Mouse (Mus musculus) urinary bladder, adult 18-20 months (tissue): ENCODE data around the gene Me3.
A peak's percentile ranks its signal among the peaks of the same experiment; 100 is the strongest.

Source experiments
- DNase-seq, 2 experiments: peaks; one replicate each; pipeline ENCODE4 v3.0.0; 2022; ENCODE audit warnings: low spot score in 2 of 2, mixed read lengths in 2 of 2

Gene Me3

DNA sequence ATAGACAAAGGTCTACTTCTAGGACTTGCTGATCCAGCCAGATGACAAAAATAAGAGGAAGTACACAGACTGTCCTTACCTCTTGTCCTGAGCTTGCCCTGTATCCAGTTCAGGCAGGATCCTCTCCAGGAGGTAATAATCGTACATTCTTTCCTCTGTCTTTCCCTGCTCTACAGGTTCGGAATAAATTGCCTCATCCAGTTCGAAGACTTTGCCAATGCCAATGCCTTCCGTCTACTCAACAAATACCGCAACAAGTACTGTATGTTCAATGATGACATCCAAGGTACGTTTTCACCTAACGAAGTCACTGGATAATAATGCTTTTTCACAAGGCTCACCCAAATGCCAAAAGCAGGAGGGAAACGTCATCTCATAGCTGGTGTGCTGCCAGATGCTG is 201.3 kb downstream of the Me3 start:
- no peak for DNase-seq

DNA sequence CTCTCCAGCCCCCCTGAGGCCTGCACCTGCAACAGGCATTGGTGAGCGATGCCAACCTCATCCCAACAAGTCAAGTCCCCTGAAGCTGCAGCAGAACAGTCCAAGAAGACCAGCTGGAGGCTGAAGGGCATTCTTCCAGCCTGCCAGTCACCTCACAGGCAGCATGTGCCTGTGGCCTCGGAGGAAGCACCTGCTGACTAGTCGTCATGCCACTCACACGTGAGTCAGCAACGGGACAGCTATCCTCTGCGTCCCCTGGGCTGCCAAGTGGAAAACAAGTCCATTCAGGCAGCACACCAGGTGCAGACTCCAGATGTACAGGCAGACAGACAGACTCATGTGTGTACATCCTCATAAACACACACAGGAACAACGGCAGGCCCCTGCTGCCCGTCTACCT is 203.4 kb downstream of the Me3 start:
- no peak for DNase-seq

DNA sequence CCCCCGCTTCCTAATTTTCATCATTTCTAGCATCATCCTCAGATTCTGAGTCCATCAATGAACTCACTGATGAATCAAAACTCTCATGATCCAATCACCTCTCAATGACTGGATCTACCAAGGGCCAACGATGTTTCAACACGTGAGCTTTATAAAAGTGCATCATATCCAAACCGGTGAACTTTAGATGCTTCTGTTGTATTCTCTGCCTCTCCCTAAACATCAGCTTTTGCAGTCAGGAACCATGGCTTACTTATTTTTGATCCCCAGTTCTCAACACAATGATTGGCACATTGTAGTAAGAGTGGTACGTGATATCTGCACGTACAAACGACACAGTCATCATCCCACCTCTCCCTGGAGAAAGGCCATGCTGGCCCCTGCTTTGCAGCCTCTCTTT is 204.5 kb downstream of the Me3 start:
- no peak for DNase-seq

DNA sequence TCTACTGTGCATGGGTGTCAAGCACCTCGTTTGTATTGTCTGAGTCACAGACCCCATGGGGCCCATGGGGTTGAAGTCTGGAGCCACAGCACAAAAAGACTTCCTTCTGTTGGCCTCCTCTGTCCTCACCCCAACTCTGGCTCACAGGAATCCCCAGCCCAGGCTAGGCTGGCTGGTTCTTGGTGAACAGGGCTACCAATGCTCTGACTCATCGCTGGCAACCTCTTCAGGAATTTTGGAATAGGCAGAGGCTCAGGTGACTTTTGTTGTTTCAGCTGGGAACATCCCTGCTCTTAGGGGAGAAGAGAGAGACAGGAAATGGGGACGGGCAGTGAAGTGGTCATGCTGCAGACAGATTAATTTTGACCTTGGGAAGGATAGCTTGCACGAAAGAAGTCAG is 205.6 kb downstream of the Me3 start:
- DNase-seq = peak in 1 of 2 experiments; percentile 24

DNA sequence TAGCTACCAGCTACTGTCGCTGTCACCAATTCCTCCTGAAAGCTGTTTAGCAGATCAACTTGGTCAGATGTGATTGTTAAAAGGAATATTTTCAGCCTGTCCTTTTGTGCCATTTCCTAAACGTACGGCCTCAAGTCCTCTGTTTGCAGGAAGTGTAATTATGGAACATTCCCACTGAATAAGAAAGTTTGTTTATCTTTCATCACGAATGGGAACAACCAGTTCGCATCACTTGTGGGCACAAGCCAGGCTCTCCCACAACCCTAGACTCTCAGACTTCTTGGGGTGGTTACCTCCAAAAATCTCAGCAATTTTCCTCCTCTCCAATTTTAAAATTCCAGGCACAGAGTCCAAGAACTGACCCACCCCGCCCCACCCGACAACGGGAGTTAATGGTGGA is 207.5 kb downstream of the Me3 start:
- DNase-seq = no peak

DNA sequence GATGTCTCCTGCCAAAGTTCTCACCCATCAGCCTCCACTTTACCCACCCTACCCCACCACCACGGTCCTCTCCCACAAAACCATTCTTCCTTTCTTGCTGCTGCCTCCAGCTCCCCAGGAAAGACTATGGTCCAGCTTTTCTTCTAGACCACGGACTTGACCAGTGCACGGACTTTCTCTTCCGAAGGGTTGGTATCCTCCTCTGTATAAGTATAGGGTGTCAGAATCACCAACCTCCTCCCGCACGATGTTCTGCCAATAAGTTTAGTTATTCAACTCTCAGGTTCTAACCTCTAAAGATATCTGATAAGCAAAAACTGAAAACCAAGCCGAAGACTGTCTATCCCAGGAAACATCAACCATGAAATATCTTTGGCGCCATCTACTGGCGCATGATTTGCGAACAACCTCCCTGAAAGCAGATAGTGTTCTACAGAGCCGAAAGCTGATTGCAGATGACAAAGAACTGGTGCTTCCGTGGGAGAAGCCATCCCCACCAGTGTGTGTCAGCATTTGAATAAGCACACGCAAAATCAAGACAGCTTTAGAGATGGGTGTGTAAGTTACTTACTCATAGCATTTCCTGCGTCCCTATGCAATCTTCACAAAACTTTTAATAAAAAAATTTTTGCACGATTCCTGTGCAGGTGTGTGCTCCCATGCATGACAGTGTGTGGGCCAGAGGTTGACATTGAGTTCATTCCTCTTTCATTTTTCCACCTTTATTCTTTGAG is 209.6 kb downstream of the Me3 start:
- DNase-seq = peak; percentile 57 to 68

DNA sequence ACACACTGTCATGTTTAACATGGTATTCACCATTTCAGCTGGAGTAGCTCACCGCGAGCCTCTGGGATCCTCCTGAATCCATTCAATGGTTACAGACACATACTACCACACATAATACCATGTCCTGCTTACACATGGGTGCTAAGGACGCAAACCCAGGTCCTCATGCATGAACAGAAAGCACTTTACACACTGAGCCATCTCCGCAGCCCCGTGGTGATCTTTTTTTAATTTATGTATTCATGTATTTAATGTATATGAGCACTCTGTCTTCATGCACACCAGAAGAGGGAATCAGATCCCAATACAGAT is 210.2 kb downstream of the Me3 start:
- no peak for DNase-seq

DNA sequence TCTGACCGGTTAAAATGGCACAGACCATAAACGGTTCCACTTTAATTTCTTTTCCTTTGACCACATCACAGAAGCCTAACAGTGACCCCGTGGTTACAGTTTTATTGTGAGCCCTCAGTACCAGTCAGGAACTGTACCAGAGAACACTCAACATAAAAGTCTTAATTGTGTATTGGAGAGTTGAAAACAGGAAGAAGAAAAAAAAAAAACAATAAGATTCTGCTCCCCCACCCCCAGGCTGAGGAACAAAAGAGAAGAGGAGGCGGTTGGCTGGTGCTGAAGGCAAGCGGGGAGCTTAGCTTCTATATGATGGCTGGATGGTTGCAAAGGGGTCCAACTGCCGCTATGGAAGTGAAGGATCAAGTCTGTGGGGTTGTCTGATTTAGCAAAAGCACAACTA is 210.9 kb downstream of the Me3 start:
- no peak for DNase-seq

DNA sequence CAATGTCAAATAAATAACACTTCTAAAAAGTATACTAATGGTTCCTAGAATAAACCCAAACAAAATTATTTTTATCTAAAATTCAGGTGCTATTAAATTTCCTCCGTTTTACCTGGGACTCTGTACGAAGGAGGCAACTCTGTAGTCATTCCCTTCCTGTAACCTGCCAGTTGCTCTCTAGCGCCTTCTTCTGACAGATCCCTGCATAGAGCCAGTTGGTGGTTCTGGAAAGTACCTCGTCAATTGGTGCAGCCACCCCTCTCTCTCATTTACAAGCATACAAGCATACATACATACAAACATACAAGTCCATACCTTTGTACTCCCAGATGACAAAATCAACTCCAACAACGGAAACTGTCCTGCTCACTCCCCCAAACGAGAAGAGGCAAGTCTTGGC is 211.3 kb downstream of the Me3 start:
- peak in 1 of 2 experiments; percentile 31 for DNase-seq

DNA sequence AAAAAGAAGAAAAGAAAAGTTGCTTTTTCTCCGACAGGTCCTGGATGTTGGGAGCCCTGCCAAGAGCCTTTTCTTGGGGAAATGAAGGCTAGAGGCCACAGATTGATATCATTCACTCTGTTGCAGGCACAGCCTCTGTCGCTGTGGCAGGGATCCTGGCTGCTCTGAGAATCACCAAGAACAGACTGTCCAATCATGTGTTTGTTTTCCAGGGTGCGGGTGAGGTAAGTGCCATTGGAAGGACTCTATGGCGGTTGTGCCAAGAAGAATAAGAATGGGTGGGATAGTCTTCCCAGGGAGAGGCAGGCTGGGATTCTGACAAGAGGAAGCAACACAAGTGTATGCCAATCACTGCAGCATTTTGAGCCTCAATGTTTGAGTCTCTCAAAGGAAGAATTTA is 213.5 kb downstream of the Me3 start:
- no peak for DNase-seq

DNA sequence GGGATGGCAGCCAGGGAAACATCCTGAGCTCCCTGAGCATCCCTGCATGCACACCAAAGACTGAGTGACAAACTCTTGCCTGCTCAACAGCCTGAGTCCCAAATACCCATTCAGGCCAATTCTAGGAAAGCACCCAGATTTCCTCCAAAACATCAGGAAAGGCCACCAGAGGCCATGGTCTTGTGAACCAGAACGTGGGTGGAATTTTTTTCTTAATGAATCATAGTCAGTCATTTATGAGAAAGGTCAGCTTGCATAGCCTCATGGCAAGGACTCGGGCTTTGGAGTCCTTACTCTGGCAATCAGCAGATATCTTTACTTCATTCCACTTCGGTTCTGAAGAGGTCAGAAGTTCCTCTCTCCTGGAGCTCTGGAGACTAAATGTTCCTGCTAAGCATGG is 218.3 kb downstream of the Me3 start:
- DNase-seq = no peak

DNA sequence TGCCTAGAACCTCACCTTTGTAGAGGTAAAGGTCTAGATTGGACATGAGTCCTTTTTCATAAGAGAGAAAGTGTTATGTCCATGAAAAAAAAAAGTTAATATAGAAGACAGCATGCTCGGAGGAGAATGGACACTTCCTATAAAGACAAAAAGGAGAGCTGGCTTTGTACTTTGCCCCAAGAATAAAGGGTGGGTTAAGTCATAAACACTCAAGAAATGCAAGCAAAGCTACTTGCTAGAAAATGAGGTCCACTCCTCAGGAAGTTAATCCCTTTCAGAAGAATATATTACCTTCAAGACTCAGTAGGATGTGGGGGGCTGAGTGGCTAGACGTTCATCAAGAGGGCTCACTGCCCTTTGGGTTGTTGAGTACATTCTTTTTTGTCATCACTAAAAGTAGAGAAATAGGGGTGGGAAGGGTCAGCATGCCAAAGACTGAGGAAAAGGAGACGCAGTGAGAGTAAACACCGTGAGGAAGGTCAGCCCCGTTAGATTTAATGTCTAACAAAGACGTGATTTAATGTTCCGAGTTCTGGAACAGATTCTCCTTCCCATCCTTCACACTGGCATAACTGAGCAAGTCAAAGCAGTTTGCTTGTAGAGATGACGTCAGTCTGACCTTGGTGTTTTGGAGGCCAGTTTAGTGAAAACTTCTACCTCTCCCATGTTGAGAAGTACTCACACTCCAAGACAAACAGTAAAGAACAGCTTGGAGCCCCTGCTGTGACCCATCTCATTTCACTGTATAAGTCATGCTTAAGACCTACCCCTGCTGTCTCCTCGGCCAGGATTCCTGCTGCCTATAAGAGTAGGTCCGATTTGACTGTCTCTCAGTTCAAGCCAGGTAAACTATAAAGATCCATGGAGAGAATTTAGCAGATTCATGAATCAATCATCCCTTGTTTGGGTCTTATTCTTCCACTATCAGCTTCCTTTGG is 220.2 kb downstream of the Me3 start:
- no peak for DNase-seq

DNA sequence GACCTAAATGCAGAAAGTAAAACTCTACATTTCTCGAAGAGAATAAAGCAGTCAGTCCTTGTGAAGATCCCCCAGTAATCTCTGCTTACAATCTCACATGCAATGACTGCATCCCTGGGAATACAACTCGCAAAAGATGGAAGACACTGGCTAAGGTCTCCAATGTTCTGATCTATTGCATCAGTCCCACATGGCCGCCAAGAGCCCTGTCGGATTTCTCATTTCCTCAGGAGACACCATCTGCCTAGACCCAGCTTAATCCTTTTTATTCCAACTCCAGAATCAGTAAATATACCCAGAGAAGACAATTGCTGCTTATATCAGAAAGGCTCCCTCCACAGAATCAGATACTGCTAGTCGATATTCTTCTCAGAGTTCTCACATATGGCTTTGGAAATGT is 220.9 kb downstream of the Me3 start:
- DNase-seq = no peak

DNA sequence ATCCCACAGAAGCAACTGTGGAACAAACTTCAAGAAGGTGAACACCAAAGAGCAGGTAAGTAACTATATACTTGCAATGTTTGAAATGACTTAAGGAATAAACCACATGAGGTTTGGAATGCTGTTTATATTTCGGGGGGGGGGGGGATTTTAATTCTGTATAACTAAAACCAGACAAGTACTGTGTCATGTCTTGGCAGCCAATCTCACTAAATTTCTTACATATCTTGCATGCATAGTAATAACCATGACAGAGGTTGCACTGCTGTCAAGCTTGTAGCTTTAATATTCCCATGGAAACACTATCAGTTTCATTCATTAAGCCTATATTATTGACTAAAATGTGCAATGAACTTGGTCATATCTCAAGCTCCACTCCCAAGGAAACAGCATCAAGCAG is 223.0 kb downstream of the Me3 start:
- no peak for DNase-seq

DNA sequence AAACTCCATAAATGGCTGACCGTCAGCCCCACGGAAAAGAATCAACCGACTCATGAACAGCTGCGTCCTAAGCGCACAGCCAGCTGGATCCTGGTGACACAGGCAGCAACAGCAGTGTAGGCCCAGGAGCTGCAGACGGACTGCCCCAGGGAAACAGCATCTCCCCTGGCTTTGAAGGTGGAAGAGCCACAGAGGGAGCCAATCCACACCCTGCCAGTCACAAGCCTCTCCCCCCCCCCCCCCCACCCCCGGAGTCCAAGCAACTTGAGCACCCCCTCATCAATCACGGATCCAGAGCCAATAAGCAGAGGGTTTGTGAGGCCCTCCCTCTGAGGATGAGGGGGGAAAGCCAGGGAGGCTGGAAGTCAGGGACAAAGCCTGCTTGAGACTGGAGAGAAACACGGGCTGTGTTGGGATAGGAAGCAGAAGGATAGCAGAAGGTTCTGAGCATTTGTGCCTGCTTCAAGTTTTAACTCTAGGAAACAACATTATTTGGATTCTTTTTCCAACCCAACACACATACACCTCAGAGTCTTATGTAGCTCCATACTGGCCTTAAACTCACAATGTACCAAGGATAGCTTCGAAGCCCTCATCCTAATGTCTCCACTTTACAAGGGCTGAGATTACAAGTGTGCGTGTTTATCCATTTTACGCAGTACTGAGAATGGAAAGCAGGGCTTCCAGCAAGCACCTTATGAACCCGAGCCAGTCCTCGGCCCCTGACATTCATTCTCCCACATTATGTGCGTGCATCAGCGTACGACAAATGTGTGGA is 224.4 kb downstream of the Me3 start:
- DNase-seq = no peak

DNA sequence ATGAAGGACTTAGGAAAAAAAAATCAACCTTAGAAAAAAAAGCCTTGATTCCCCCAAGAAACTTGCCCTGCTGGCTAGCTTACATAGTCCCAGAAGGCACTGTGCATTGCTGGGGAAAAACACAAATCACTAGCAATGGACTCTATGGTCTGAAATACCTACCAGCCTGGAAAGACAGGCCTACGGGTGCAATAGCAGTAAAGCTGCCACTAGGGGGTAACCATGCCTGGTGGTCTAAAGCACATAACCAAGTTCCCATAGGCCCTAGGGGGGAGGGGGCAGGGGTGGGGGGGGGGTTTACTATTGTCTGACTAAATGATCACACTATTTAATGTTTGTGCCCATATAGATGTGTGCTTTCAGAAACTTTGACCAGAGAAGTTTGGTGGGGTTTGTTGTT is 232.6 kb downstream of the Me3 start:
- no peak for DNase-seq

DNA sequence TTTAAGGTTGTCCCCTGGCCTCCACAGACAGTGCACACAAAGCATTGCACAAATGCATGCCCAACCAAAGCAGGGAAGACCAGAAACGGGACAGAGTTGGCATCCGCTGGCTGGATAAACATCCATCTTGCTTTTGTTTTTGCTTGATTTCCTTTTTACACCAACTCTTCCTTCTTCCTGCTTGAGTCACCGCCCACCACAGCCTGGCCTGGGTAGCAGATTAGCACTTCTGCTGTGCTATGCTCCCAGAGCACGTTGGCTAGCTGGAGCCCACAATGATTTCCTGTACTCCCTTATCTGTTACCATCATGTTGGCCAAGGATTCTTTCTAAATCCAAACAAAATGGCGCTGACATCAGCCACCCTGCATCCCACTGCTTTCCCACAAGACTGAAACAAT is 235.0 kb downstream of the Me3 start:
- no peak for DNase-seq

DNA sequence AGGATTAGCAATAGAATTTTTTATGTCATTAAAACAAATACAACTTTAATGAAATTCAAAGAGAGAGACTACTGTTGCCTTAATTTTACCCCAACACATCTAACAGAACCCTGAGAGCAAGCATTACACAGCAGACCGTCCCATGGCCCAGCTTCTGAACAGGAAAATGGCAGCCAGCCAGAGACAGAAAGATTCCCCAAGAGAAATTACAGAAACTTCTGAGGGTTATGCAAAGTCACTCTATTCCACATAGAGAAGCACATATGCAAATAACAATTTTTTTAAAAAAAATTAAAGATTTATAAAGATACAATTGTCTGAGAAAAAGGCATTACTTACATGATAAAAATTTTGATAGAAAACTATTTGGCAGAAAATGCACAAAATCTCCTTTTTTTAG is 247.5 kb downstream of the Me3 start:
- DNase-seq = no peak

DNA sequence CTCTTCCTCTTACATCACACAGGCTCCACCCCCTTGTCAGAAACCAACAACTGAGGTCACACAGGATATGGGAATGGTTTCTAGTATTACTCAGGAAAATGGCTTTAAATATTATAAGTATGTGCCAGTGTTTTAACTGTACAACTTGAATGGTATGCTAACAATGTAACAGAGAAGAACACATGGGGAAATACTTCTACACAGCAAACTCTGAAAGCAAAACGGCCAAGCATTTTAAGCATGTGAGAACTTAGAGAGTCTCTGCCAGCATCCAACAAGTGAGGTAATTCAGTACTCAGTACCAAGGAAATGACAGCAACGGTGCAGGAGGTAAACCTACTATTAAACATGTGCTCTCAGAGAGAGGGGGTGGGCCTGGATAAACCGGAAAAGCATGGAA is 252.4 kb downstream of the Me3 start:
- no peak for DNase-seq

DNA sequence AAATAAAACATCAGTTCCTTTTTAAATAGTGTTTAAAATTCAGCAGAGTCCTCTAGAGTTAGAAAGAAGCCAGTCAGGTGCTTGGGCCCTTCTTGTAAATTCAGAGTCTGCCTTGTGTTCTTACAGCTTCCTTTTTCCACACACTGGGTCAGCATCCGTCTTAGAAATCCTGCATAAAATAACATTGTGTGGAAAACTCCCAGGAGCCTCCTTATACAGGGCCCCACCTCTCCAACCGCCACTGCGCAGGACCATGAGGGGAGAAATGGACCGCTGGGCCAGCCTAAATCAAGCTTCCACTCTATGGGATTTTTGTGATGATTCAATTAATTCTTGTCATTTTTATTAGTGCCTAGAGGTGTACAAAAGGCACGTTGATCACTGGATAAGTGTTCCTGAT is 259.2 kb downstream of the Me3 start:
- no peak for DNase-seq

DNA sequence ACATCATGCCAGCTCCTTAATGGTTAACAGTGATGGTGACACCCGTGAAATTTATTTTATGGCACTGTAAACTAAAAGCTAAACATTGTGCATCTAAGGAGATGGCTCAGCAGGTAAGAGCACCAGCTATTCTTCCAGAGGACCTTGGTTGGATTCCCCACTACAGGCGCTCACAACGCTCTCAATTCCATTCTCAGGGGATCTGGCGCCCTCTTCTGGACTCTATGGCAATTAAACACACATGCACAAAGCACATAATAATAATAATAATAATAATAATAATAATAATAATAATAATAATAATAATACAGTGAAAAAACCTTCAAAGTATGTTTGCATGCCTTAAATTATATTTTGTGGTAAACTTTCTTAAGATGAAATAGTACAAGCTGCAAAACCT is 259.7 kb downstream of the Me3 start:
- DNase-seq = no peak

DNA sequence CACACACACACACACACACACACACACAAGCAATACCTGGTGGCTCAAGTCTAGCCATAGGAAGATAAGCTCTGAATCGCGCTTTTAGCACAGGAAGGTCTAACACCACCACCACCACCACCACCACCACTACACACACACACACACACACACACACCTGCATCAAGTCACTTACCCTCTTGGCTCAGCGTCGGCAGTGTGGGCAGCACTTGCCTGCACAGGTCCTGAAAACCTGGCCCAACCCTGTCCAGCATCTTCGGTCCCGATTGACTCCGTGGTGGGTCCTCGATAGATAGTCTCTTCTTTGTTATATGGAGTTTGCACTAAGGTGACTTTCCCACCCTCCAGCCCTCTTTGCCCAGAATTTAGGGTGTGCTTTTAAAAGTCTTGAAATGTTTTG is 270.8 kb downstream of the Me3 start:
- no peak for DNase-seq
